Mouse (Mus musculus): ENCODE results near the gene Emp1.

Emp1 gene

DNA sequence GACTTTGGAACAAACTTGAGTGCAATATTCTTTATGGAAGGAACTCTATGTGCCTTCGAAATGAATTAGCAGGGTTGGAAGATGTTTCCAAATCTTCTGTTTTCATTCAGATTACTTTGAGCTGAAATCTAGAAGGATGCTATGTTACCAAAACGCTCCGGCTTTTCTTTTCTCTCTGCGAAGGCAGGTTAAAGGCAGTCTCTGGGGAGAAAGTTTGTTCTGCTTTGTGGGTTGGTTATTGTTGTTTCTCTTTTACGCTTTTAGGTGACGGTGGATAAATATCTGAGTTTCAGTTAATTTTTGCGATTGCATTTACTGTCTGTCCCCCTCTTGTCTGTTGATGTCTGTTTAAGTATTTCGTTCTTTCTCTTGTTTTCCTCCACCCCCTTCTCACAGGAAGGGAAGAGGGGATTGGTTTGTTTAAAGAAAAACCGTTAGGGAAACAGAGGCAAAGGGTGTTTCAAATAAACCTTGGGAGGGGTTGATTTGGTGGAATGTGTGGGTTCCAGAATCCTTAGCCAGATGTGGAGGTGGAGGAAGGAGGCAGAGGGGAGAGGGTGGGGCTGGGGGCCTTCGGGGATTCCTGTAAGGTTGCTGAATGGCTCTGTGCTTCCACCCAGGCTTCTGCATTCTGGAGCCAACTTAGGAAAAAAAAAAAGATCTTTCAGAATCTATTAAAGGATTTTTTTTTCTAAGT lies 1.1 kb downstream of the Emp1 start:
- DNase-seq (ENCODE audit: extremely low read depth, low read depth, low spot score), result no peak

DNA sequence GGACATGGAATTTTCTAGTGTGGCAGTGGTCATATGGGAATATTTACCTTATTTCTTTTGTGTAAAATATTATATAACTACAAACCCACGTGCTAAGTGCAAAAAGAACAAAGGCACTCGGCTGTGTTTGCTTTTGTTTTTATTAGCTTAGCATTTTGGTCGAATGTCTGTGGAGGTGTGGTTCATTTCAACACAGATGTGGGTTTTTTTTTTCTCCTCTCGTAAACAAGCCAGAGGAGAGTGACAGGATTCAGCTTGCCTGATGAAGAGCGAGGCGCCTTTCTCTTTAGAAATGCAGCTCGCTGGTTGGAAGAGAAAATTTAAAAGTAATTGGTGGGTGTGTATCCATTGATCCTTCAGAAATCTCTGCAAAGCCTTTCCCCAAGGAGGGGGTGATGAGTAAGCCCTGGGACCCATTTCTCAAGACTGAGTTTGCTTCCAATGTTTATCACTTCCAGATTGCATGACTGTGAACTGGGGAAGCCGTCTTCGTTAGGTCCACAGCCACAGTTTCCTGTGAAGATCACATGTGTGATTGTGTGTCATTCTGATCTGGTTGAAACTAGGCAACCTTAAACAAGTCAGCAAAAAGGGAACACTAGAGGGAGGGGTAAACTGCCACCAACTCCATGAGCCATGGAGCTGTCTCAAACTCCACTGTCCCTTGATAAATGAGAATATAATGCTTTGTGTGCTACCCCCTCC lies 1.8 kb downstream of the Emp1 start:
- DNase-seq (ENCODE audit: extremely low read depth, low read depth, low spot score), result no peak

DNA sequence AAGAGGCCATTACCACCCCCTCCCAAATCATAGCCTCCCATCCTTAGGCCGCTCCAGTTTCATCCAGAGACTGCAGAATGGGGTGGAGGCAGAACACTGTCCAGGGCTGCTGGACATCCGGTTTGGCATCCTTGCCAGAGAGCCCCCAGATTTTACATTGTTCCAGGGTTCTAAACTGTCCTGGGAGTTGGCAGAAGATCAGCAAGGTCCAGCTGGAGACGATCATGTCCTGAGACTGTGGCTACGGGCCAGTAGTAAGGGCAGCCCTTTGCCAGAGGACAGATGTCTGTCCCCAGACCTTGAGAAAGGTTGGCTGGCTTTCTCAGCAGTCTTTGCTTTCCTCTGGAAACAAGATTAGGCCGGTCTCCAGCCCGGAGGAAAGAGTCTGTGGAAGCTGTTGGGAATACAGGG lies 2.6 kb downstream of the Emp1 start:
- DNase-seq (ENCODE audit: extremely low read depth, low read depth, low spot score), result no peak

DNA sequence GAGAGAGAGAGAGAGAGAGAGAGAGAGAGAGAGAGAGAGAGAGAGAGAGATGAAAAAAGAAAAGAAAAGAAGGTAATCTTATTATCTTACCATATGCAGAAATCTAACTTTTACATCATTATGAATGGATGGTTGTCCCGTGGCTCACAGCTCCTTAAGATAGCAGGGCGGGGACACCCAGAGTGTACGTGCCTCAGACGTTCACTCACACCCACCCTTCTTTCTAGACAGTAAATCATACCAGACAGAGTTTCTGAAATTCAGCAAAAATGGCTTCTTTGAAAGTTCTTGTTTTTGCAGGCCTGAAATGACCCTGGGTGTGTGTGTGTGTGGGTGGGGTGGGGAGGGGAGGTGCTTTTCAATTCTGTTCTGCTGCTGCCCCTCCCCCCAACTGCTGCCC lies 3.3 kb downstream of the Emp1 start:
- no peak for DNase-seq (ENCODE audit: extremely low read depth, low read depth, low spot score)

DNA sequence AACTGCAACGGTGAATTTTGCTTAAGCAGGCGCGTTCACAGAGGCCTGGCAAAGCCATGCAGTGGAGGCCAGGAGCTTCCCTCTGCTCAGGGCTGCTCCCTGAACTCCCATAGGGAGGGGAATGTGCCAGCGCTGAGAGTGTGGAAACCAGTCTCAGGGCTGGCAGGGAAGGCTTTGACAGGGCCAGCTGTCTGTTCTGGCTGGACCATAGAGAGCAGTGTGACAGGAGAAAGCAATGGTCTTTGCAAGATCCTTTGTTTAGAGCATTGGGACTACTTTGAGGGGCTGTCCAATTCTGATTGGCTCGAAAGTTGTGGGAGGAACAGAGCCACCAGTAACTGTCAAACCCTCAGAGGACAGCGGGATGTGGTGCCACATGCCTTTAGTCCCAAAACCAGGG lies 5.9 kb downstream of the Emp1 start:
- DNase-seq (ENCODE audit: extremely low read depth, low read depth, low spot score), result no peak

DNA sequence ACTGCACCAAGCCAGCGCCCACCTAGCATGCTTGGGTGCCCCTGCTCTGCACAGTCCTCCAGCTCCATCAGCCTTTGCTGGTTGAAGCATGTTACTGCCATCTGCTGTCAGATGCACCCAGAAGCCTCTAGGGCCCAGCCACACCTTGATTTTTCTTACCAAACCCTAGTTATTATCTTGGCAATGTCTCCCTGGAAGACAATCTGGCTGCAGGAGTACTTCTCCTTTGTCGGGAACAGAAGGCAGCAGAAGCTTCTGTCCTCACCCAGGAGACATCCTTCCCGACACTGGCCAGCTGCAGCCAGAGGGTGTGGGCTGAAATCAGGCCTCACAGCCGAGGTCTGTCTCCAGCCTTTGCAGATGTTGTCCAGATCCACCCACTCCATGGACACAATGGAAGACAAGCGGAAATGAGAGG lies 7.2 kb downstream of the Emp1 start:
- no peak for DNase-seq (ENCODE audit: extremely low read depth, low read depth, low spot score)

DNA sequence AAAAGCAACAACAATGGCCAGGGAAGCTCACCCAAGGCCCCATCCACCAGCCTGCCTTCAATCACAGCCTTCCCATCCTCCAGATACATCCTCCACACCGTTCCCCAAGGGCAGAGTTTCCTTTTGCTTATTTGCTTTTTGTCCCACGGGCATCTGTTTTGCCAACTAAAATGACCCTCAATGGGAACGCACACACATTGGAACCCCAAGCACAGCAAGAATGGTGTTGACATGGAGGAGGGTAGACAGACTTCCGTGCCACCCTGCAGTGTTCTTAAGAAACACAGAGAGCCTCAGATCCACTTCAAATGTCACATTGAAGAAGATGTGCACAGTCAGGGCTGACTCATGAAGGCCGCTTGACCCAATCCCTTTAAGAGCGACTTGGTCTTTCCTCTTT lies 8.6 kb downstream of the Emp1 start:
- no peak for DNase-seq (ENCODE audit: extremely low read depth, low read depth, low spot score)

DNA sequence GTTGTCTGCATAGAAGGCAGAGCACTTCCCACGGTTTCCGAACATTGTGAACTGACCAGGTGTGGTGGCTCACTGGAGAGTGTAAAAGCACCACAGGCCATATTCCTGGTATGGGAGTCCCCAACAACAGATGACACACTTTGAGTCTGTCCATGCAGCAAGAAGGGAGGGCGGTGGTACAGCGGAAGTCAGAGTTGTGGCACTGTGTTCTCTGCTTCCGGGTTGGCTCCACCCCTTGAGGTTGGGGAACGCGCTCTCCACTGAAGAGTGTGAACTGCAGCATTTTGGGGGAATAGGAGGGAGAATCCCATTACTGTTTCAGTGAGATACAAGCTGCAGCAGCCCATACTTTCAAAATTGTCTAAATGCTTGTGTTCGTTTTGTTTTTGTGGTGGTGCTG lies 11.0 kb downstream of the Emp1 start:
- DNase-seq (ENCODE audit: extremely low read depth, low read depth, low spot score), result no peak

DNA sequence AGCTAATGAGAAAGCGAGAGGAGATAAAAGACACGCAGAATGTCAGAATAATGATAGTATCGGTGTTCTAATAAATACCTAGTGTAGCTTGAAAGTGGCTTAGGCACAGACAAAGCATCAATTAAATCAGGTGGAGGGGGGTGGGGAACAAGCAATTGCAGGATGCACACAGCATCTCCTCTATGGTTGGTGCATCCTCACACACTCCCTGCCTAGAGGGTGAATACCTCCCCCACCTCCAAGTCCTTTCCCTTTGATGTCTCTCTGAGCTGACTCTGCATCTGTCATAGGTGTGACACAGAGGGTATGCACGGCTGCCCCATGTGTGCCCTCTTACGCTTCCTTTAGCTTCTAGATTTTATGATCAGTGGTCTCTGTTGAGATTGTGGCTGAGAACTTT lies 13.5 kb downstream of the Emp1 start:
- no peak for DNase-seq (ENCODE audit: extremely low read depth, low read depth, low spot score)

DNA sequence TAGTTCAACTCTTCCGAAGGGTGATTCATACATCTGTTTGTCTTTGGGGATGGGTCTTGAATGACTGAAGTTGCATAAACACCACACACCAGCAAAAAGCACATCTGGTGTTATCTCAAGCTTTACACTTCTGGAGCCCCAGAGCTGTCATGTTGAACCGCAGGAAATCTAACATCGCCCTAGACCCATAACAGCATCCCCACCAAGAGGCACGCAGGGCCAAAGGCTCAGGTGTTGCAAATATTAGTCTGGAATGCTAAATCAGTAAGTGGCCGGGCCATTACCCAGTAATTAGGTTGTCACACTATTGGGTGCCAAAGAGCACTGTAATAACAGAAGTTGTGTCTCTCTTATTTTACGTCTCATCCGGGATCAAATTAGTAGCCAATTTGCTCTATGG lies 13.9 kb downstream of the Emp1 start:
- DNase-seq (ENCODE audit: extremely low read depth, low read depth, low spot score), result no peak

DNA sequence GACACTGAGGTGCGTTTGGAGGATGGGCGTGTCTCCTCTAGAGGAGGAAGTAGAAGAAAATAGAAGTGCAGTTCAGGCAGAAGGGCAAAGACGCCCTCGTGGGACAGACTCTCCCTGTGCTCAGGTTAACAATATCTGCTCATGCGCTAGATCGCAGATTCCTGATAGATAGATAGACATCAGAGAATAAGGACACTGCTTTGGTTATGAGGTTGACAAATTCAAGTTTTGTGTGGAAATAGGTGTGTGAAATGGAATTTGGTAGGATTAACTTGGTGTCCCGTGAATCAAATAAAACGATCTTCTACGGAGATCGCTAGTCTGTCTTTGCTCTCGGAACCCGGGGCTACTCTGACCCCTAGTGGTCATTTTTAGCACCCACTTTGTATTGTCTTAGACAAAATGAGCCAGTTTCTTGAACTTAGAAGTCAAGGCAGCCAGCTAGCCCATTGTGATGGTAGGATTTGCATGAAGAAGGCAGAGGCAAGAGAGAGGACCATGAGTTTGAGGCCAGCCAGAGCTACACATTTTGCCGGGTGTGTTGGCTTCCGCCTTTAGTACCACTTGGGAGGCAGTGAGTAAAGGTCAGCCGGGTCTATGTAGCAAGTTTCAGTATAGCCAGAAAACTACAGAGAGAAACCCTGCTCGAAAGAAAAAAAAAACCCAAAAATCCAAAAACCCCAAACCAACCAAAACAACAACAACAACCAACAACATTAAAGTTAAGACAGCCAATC lies 15.4 kb downstream of the Emp1 start:
- DNase-seq (ENCODE audit: extremely low read depth, low read depth, low spot score), result no peak

DNA sequence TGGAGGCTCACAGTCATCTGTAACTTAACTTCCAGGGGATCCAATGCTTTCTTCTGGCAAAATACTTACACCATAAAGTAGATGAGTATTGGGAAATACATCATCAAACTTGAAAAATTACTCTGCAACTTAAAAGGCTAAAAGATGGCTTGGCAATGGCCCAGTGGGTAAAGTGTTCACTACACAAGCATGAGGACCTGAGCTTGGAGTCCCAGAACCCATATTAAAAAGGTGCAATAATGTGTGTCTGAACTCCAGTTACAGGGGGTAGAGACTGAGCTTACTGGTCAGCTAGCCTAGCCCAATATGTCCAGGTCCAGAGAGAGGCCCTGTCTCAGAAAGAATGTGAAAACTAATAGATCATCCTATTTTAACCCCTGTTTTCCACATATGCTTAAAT lies 21.6 kb downstream of the Emp1 start:
- no peak for DNase-seq (ENCODE audit: extremely low read depth, low read depth, low spot score)

DNA sequence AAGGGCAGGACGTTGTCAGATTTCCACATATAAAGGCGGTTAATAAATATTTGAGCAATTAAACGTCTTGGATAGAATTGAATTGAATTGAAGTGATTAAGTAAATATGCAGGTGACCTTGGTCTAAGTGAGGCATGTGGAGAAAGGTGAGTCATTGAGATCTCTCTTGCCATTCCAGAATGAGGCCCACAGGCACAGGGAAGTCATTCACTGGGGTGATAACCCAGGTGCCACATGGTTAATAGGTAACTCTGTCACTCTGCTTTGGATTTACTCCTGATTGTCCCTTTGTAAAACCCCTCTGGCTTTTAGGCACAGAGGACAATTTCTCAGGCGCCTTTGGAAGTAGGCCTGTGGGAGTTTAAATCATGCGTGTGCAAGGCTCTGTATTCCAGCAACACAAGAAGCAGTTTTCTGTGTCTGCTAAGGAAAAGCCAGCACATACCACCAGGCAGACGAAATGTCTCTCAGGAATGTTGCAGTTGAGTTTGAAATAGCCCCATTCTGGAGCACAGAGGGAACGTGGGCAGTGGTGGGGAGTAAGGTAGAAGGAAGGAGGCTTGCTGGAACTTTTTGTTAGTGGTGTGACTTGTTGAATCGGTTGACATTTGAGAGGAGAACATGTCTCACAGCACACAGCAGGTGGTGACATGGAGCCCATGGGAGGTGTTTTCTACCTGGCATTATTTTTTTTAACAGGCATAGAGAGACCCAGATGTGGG lies 23.6 kb downstream of the Emp1 start:
- DNase-seq (ENCODE audit: extremely low read depth, low read depth, low spot score), result no peak

DNA sequence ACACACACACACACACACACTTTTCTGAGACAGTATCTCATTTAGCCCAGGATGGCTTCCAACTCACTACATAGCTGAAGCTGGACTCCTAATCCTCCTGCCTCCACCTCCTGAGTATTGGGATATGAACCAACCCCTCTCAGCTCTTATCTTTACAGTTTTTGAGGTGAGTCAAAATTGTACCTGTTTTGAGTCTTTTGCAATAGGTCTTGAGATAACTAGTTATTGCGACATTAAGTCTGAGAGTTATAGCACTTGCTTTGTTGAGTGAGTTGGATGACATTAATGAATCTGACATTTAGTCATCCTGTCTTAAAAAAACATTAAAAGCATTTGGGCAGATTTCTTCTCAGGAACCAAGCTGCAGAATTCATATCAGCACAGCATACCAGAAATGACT lies 25.3 kb downstream of the Emp1 start:
- no peak for DNase-seq (ENCODE audit: extremely low read depth, low read depth, low spot score)

DNA sequence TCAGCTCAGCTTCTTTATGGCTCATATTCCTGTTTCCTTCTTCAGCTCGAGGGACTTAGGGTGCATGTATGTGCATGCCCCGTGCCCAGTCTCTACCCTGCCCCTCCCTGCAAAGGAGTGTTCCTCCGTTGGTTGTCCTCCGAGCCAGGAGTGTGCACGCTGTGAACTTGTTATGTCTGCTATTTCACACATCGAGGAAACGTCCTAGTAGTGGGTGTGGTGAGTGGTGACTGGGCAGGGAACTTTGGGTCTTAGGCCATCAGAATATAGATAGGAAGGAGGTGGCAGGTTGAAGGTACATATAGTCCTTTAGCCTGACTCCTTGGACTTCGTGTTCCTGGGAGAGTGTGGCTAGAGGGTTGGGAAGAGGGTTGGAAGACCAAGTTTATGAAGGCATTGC lies 26.4 kb downstream of the Emp1 start:
- DNase-seq (ENCODE audit: extremely low read depth, low read depth, low spot score), result no peak

DNA sequence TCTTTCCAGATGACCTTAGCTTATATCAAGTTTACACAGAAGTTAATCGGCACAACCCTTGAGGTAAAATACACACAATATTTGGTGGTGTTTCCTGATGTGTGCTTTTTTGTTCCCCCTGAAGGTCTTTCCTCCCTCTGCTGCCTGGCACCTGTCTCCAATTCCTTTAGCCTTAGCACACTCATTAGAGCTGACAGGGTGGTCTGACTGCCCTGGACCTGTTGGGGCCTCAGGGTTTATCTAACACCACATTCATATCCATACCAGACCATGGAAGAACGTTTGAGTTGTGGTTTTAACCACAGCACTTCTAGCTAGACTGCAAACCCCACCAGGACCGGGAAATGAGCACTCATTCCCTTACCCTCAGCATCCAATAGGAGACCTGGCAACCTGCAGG lies 28.1 kb downstream of the Emp1 start:
- DNase-seq (ENCODE audit: extremely low read depth, low read depth, low spot score), result no peak

DNA sequence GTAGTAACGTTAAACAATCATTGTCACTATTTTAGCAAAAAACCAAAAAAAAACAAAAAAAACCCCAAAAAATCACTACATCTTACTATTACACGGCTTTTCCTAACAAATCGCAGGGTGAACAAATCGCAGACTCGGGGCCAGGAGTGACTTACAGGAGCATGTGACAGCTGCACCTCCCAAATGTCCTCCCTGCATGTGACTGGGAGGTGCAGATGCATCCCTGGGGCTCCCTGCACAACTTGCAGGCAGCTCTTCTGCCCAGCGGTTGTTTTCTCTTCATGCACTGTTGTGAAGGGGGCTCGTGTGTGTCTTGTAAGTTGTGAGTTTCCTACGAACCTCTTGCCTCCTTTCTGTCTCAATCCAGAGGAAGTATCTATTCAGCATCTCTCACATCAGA lies 33.0 kb downstream of the Emp1 start:
- DNase-seq (ENCODE audit: extremely low read depth, low read depth, low spot score), result no peak

DNA sequence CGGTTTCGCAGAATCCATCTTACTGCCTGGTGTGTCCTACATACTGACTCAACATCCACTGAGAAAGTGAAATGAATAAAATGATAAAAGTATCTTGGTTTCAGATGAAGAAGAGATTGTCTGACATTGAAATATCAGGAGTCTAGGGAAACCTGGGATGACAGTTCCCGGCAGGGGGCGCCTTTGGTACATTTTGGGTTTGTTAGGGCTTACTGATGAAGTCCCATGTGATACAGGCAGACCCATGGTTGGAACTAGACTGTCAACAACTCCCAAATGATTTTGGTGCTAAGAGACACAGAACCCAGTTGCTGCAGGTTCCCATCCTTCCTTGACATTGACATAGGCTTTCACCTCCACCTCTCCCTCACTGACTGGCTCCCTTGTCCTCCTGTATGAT lies 34.7 kb downstream of the Emp1 start:
- no peak for DNase-seq (ENCODE audit: extremely low read depth, low read depth, low spot score)

DNA sequence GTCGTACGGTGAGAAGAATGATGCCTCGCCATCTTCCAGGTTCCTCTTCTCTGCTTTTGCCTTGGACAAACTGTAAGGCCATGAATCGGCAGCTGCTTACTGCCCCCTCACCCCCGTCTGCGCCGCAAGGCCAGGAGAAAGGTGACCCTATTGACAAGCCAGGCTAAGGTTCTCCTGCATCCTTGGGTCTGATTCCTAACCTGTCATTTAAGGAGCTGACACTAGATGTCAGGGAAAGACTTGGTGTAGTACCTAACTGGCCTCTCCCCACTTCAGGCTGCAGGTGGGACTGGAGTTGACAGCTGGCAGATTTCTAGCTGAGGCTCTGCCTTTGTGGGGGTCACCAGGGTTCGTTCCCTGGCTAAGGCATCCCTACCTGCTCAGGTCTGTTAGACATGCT lies 35.4 kb downstream of the Emp1 start:
- no peak for DNase-seq (ENCODE audit: extremely low read depth, low read depth, low spot score)

DNA sequence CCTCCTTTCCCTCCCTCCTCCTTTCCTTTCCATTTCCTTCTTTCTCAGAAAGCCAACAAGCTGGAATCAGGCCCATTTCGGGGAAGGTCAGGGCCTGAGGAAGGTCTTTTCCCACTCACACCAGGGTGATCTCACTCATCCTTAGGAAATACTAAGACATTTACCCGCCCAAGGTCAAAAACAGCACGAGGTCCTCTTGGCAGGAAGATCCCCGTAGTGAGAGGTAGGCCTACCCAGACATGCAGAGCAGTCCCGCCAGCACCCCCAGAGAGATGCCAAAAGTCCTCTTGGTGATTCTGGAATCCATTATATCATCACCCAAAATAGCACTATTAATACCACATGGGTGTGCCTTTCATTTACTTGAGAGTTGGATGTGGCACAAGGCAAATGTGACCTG lies 36.5 kb downstream of the Emp1 start:
- no peak for DNase-seq (ENCODE audit: extremely low read depth, low read depth, low spot score)

DNA sequence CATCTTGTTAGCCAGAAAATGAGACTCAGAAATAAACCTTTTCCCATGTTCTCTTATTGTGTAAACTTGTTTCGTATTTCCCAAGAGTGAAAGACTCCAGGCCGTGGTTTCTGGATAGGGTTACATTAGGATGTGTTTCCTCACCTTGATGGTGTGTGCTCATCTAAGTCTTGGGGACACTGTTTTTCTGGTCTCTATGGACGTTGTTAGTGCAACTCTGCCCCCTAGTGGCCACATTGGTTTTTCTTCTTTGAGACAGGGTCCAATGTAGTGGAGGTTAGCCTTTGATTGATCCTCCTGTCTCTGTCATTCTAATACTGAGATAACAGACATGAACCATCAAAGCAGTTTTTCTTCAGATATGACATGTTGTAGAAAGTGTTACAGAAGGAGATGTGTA lies 38.0 kb downstream of the Emp1 start:
- DNase-seq (ENCODE audit: extremely low read depth, low read depth, low spot score), result peak; percentile 18

DNA sequence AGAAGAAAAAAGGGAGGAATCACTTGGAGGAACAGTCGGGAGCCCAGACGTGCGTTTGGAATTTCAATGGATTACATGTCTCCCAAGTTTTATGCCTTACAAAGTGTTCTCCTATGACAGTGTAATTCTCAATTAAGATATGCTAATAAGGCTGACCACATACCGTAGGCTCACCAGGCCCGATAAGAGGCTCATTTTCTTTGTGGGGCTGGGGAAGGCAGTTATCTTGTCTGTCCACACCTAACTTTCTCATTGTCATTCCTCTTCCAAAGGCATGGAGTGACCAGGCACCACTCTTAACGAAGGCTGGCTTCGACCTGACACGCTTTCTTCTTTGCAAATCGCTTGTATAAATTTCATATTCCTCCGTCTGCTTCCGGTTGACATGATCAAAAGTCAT lies 42.7 kb downstream of the Emp1 start:
- DNase-seq (ENCODE audit: extremely low read depth, low read depth, low spot score), result no peak

Data from fat pad, adult 2 months (tissue).